Mouse (Mus musculus) liver, adult 2 months (tissue): Measurements from ENCODE around the gene Pgf. TPM values are rescaled to one million over a fixed set of nuclear protein-coding genes. Genes with fewer than 3 reads are reported as not detected.

Source experiments
- DNase-seq: peaks from one replicate; pipeline ENCODE4 v3.0.0-alpha.2; 2011; ENCODE audit warnings: low read depth, low spot score; ENCODE audit errors: extremely low read depth
- H3K27ac ChIP-seq: fragments of 200-500 bp; replicated peaks from 2 replicates; pipeline ENCODE4 v1.5.1; 2012; ENCODE audit warnings: low read depth, mild to moderate bottlenecking, control low read depth, inconsistent platforms, low read length; ENCODE audit not compliant: insufficient read depth
- H3K27me3 ChIP-seq: fragments of 200-500 bp; 2 replicates; pipeline ENCODE4 v1.6.1; 2012; ENCODE audit warnings: mild to moderate bottlenecking, moderate library complexity, low read length, inconsistent platforms; ENCODE audit not compliant: control insufficient read depth, insufficient read depth
- H3K36me3 ChIP-seq: fragments of 200-500 bp; 2 replicates; pipeline ENCODE4 v1.6.1; 2012; ENCODE audit warnings: low read length, inconsistent platforms; ENCODE audit not compliant: control insufficient read depth, insufficient read depth
- H3K4me1 ChIP-seq: fragments of 200-500 bp; 2 replicates; pipeline ENCODE4 v1.6.1; 2011; ENCODE audit warnings: low read length; ENCODE audit not compliant: control insufficient read depth, insufficient read depth
- H3K4me3 ChIP-seq: fragments of 200-500 bp; 2 replicates; pipeline ENCODE4 v1.5.1; 2011; ENCODE audit warnings: low read depth, mild to moderate bottlenecking, control low read depth, low read length, moderate library complexity; ENCODE audit not compliant: insufficient read depth
- H3K79me2 ChIP-seq: fragments of 200-500 bp; 2 replicates; pipeline ENCODE4 v1.6.1; 2012; ENCODE audit warnings: inconsistent platforms, mild to moderate bottlenecking, low read length, moderate library complexity; ENCODE audit not compliant: control insufficient read depth, insufficient read depth
- H3K9ac ChIP-seq: fragments of 200-500 bp; 2 replicates; pipeline ENCODE4 v1.6.1; 2012; ENCODE audit warnings: low read depth, mild to moderate bottlenecking, control low read depth, inconsistent platforms, low read length
- CTCF ChIP-seq: fragments of 200-500 bp; IDR thresholded peaks from 2 replicates; pipeline ENCODE4 v1.5.1; 2011; ENCODE audit warnings: low read depth, low read length, control low read depth
- POLR2A ChIP-seq: fragments of 200-500 bp; IDR thresholded peaks from 2 replicates; pipeline ENCODE4 v1.6.1; 2011; ENCODE audit warnings: low read length, control low read depth; ENCODE audit not compliant: insufficient read depth; ENCODE audit errors: extremely low read depth
- WGBS: fragments of 180-500 bp; shearing (Covaris S2); methylation state at CpG from one replicate; pipeline ENCODE4 v1.1.7; 2018; 5-methylcytosine and 5-hydroxymethylcytosine counted together
- polyA plus RNA-seq: library from polyadenylated mRNA; depleted of rRNA; stranded (reverse); fragments of >200 nt; gene quantifications from 2 replicates; pipeline ENCODE4 v1.2.3, GENCODE M21; 2012
- total RNA-seq: library from RNA; depleted of rRNA; stranded (reverse); fragments of >200 nt; gene quantifications from 2 replicates; pipeline ENCODE4 v1.2.3, GENCODE M21; 2014

The Pgf gene
- total and polyA plus RNA-seq, 2 experiments = not detected

- no peak overlapping the region for H3K27ac ChIP-seq
- no peaks in the 10 kb centered on the region for H3K4me1 ChIP-seq
- H3K79me2 ChIP-seq = no peaks in the 10 kb centered on the region
- no peak overlapping the region for H3K4me3 ChIP-seq
- H3K27me3 ChIP-seq = no peaks in the 10 kb centered on the region
- no peak for DNase-seq
- 90% methylated on average over 2 of the region's 2 CpGs for WGBS
- no peak overlapping the region for H3K9ac ChIP-seq
- no peak for TF ChIP-seq CTCF
- TF ChIP-seq POLR2A = no peak
- no peaks in the 10 kb centered on the region for H3K36me3 ChIP-seq
Measured at GRCm38 (mm10) chr12:85201830-85202147, 24.2 kb upstream of the Pgf start.

GRCm38 (mm10) chr12:85200929-85201829 is 23.6 kb upstream of the Pgf start:
- Histone ChIP-seq H3K27me3 (no peaks in the 10 kb centered on the region), H3K4me1 (no peaks in the 10 kb centered on the region), H3K9ac (no peak overlapping the region), H3K79me2 (no peaks in the 10 kb centered on the region), H3K36me3 (no peaks in the 10 kb centered on the region), H3K27ac (no peak overlapping the region), H3K4me3 (no peak overlapping the region)
- DNase-seq = no peak
- 59% methylated on average over 24 of the region's 24 CpGs for WGBS
- TF ChIP-seq CTCF = no peak
- TF ChIP-seq POLR2A = no peak

- no peak for TF ChIP-seq CTCF
- Histone ChIP-seq H3K79me2 (no peaks in the 10 kb centered on the region), H3K36me3 (no peaks in the 10 kb centered on the region), H3K27me3 (no peaks in the 10 kb centered on the region), H3K27ac (no peak overlapping the region), H3K4me3 (no peak overlapping the region), H3K9ac (no peak overlapping the region), H3K4me1 (no peaks in the 10 kb centered on the region)
- DNase-seq = no peak
- 56% methylated on average over 1 of the region's 1 CpGs for WGBS
Measured at GRCm38 (mm10) chr12:85199954-85200353, 22.4 kb upstream of the Pgf start.

- Histone ChIP-seq H3K27ac (no peak overlapping the region), H3K9ac (no peak overlapping the region), H3K4me1 (no peaks in the 10 kb centered on the region), H3K27me3 (no peaks in the 10 kb centered on the region), H3K4me3 (no peak overlapping the region), H3K36me3 (no peaks in the 10 kb centered on the region), H3K79me2 (no peaks in the 10 kb centered on the region)
- 66% methylated on average over 8 of the region's 8 CpGs for WGBS
- TF ChIP-seq POLR2A = no peak
- TF ChIP-seq CTCF = no peak
- DNase-seq = no peak
Measured at GRCm38 (mm10) chr12:85197936-85198335, 20.3 kb upstream of the Pgf start.

GRCm38 (mm10) chr12:85197371-85197770 is 19.8 kb upstream of the Pgf start:
- Histone ChIP-seq H3K27me3 (no peaks in the 10 kb centered on the region), H3K4me3 (no peak overlapping the region), H3K27ac (no peak overlapping the region), H3K4me1 (no peaks in the 10 kb centered on the region), H3K79me2 (no peaks in the 10 kb centered on the region), H3K9ac (no peak overlapping the region), H3K36me3 (no peaks in the 10 kb centered on the region)
- WGBS = 85% methylated on average over 7 of the region's 7 CpGs
- TF ChIP-seq CTCF (no peak), POLR2A (no peak)
- no peak for DNase-seq

GRCm38 (mm10) chr12:85196191-85196590 is 18.6 kb upstream of the Pgf start:
- no peaks in the 10 kb centered on the region for H3K4me1 ChIP-seq
- H3K27me3 ChIP-seq = no peaks in the 10 kb centered on the region
- H3K79me2 ChIP-seq = no peaks in the 10 kb centered on the region
- H3K9ac ChIP-seq = no peak overlapping the region
- TF ChIP-seq POLR2A (no peak), CTCF (no peak)
- no peak for DNase-seq
- no peak overlapping the region for H3K27ac ChIP-seq
- H3K36me3 ChIP-seq = no peaks in the 10 kb centered on the region
- H3K4me3 ChIP-seq = no peak overlapping the region
- 95% methylated on average over 10 of the region's 10 CpGs for WGBS
